Mouse (Mus musculus) CD8-positive naive resting alpha-beta T cell, adult 2 months (primary cell): Measurements from ENCODE around the gene Tgoln1.

Source experiments
- DNase-seq, 2 experiments: peaks; one replicate each; pipeline ENCODE4 v3.0.0; 2022; ENCODE audit warnings: low read depth in 2 of 2, low spot score in 2 of 2

The Tgoln1 gene

GRCm38 (mm10) chr6:72630961-72631360 lies 14.2 kb upstream of the Tgoln1 start:
- DNase-seq: no peak

GRCm38 (mm10) chr6:72630370-72630769 lies 13.6 kb upstream of the Tgoln1 start:
- no peak for DNase-seq

GRCm38 (mm10) chr6:72627276-72627675 lies 10.5 kb upstream of the Tgoln1 start:
- DNase-seq: no peak

GRCm38 (mm10) chr6:72626391-72626790 lies 9.6 kb upstream of the Tgoln1 start:
- DNase-seq: no peak

- no peak for DNase-seq
Measured at GRCm38 (mm10) chr6:72623661-72624402, 7.0 kb upstream of the Tgoln1 start.

GRCm38 (mm10) chr6:72622917-72623316 lies 6.1 kb upstream of the Tgoln1 start:
- no peak for DNase-seq

DNA sequence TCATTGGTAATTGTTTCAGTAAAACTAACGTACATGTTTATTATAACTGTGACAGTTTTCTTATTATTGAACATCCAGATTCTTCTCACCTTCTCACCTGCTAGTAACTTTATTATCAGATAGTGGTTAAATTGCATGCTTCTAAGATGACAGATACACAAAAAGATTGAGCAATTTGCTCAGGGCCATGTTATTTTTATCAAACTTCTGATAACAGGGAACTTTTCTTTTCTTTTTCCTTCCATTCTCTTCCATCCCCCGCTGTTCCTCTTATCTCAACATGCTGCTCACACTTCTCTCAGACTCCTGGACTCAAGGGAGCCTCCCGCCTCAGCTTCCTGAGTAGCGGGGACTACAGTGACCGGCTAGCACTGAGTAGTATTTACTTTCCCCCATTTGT lies 4.1 kb upstream of the Tgoln1 start:
- DNase-seq: no peak

DNA sequence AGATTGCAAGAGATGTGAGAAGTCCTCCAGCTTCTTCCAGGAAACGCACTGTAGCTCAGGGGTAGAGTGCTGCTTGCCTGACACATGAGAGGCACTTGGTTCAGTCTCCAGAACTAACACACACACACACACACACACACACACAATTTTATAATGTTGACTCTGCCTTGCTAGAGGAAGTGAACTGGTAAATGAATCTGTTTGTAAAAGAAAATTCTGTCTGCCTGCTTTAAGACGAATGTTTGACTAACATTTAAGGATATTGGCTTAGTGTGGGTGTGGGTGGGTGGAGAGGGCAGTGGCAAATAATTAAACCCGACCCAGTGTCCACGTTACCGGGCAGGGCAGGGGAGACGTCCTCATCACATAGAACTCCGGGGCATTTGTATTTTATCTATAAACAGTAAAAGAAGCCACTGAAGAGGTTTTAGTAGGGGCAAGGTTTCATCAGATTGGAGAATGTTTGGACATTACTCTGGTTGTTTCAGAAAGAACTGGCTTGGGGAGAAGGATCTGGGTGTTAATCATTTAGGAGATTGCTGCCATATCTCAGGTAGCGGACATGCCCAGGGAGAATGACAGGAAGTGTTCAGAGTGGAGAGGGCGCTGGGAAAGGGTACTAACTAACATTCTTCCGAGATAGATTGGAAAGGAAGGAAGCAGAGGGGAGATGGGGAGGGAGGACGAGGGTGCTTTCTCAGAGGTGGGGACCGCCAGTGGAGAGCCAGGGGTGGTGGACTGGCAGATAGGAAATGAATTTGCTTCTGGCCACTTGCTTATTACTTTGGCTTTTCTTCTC lies 3.1 kb upstream of the Tgoln1 start:
- no peak for DNase-seq

DNA sequence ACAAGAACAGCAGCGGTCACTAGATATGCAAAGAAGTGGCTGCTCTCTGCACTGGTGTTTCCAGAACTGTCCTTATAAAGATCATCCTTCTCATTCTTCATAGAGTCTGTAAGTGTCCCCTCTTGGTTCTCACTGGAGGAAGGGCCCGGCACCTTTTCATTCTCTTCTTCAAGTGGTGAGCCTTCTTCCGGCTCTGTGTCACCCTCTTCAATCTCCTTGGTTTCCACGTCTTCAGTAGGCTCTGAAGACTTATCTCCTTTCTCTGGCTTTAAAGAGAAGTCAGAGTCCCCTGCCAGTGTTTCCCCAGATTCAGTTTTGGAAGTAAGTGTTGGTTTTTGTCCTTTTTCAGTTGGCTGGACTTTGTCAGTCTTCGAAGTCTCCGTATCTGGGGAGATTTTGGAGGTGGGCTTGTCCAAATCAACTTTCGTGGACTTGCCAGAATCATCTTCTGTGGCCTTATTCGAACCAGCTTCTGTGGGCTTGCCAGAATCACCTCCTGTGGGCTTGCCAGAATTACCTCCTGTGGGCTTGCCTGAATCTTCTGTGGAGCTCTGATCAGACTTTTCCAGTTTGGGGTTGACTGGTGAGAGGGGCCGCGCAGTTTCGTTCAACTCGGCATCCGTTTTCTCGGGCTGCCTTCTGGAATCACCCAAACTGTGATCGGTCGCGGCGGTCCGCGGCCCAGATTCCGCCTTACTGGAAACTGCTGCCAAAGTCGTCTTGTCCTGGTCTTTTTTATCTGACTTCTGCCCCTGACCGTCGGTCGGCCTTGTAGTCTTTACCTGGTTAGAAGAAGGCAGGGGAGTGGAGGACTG lies 1.0 kb downstream of the Tgoln1 start:
- DNase-seq: peak; percentile 23 to 28

DNA sequence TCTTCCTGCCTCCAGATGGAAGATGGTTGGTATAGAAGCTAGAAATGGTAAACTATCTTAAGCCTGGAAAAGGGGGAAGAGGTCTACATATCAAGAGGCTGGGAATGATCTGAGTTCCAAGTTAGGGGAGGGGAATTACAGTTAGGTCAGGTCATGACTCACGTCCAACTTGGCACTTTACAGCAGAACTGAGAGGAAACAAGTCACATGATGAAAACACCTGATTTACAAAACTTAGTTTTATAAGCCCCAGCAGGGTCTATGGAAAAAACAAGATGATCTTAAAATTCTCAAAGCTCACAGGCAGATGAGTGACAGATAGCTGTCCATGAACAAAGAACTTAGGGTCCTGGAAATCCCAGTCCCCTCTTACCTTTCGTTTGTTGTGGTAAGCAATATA lies 1.6 kb downstream of the Tgoln1 start:
- no peak for DNase-seq

GRCm38 (mm10) chr6:72610261-72610660 lies 6.5 kb downstream of the Tgoln1 start:
- DNase-seq: no peak

DNA sequence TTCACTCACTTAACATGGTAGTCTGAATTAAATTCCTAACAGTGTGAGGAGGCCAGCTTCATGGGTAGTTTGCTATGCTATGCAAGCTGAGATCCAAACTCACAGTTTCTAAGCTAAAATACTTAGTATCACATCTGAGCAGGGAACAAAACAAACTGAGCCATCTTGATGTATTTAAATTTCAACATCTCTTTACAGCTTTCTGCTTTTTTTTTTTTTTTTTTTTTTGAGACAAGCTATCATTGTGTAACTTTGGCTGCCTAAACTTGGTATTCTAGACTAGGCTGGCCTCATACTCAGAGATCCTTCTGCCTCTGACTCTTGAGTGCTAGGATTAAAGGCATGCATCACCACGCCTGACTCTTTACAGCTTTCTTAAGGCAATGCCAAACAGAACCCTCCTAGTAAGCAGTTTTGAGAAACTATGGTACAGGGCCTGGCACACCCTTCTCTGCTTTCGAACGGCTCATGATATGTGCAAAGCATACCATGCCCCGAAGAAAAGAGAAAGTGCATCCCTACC lies 8.1 kb downstream of the Tgoln1 start:
- DNase-seq: no peak

GRCm38 (mm10) chr6:72607676-72608075 lies 9.1 kb downstream of the Tgoln1 start:
- no peak for DNase-seq

DNA sequence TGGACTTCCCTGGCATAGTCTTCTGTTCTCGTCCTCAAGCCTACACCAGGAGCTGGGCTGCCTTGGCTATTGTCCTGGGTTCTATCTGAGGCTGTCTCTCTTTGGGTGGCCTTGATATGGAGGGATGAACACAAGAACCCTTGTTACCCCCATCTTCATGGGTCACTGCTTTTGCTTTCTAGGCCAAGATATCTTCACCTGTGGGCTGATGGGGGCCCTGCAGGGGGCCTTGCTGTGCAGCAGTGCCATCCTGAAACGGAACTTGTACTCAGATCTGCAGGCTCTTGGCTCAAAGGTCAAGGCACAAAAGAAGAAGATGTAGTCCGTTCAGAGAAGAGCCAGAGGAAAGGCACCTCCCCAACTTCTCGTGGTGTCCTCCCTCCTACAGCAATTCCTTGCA lies 9.7 kb downstream of the Tgoln1 start:
- DNase-seq: no peak

DNA sequence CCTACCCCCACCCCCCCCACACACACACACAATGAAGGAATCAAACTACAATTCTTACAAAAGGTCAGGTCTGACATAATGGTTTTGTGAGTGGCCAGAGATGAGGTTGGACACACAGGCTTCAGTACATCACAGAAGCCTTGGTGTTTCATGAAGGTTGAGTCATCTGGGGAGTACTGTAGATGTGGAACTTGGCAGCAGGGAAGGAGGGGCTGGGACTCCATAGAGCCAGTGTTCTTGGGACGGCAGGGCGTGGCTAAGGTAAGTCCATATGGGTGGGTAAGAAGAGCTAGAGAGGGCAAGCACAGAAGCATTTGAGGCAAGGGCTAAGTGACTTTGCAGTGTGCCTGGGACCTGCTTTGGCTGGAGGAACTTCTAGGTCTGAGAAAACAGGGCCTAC lies 12.7 kb downstream of the Tgoln1 start:
- no peak for DNase-seq

GRCm38 (mm10) chr6:72601732-72602131 lies 15.1 kb downstream of the Tgoln1 start:
- peak; percentile 77 to 87 for DNase-seq

DNA sequence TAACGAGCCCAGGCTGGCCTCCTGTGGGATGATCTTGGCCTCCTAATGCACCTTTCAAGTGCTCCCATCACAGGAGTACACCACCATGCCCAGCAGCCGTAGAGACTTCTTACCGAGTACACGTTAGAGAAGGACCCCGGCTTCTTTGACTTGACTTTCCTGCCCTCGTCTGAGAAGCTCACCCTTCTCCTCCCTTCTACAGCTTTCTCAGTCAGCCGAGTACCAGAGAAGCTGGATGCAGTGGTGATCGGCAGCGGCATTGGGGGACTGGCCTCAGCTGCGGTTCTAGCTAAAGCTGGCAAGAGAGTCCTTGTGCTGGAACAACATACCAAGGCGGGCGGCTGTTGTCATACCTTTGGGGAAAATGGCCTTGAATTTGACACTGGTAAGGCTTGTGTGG lies 16.0 kb downstream of the Tgoln1 start:
- DNase-seq: no peak

GRCm38 (mm10) chr6:72600216-72600615 lies 16.6 kb downstream of the Tgoln1 start:
- DNase-seq: no peak

DNA sequence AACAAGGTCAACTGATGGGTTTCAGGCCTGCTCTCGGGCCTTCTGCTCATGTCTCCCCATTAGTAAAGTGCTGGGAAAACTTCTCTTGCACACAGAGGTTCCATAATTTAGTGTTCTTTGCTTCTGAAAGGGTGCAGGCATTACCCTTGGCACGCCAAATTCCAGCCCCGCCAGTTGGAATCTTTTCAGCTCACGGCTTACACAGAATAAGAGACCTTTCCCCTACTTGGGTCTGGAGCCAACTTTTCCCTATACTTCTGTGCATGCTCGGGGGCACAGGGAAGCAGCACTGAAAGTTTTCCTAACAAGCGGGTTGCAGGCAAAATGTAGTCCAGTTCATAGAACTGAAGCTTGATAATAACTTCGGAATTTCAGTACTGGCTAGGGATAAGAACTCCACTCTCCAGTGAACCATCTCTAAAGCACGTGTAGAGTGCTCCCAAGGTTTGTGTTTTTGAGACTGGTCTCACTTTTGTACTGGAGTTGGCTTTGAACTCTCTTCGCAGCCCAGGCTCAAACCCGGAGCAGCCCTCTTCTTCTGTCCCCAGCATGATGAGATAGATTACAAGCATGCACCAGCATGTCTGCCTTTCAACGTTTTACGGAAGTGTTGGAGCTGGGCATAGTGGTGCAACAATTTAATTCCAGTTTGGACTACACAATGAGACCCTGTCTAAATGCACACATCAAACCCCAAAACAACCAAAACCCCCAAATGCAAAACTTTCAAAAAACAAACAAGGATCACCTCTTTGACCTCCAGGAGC lies 17.8 kb downstream of the Tgoln1 start:
- DNase-seq: no peak

- DNase-seq: peak; percentile 73 to 80
Measured at GRCm38 (mm10) chr6:72597956-72598753, 18.6 kb downstream of the Tgoln1 start, which contains the start of the genes Elmod3 and Retsat. TSS of gene Elmod3 (minus strand) at chr6:72598413. TSS of gene Retsat (plus strand) at chr6:72598475.
